Mouse (Mus musculus): ENCODE measurements around the gene Phxr2.

DNA sequence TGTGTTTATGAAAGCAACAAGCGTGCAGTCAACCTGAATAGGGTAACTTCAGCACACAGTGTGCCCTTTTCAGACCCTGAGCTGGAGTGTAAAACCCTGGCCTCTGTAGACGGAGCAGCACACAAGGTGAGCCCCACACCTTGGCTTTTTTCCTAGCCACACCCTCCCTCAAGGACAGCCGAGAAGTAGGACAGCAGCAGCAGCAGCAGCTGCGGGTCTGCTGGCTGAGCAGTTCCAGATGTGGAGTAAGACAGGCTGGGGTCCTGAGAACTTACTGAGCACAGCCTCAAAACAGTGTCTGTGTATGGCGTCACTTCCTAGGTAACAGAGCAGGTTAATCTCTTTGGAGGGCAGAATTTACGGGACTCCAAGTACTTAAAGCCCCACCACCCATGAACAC lies 7.4 kb downstream of the Phxr2 start:
- TF ChIP-seq GATA1 (IDR thresholded peaks at IDR 0.05; ENCODE audit: borderline replicate concordance, low read length) (no peak), TAL1 (conservative IDR thresholded peaks at IDR 0.05; ENCODE audit: low read depth, low read length) (no peak)
